Mouse (Mus musculus): Measurements from ENCODE around the gene Fam53a.

The Fam53a gene

GRCm38 (mm10) chr5:33629301-33629987 is at the start of gene Fam53a, which contains the start of gene Gm9903:
Gene Fam53a, minus strand, starts transcription at chr5:33629635.
Gene Gm9903, plus strand, starts transcription at chr5:33629925.
- DNase-seq, result peak; percentile 99

DNA sequence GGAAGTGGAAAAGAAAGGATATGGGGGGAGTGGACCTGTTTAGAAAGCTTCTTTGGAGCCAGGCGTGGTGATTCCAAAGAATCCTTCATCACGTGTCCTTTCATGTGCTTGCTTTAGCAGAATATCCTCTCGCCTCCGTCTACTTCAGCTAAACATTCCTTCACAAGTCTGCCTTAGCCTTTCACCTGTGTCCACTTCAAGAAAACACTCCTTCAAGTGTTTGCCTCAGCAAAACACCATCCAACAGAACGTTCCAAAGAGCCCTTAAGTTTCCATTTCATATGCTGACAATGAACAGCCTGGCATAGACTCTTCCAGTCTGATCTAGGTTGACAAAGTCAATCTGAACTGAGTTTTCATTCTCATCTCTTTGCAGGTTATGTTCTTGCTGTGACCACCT is 48.8 kb upstream of the Fam53a start:
- DNase-seq, result no peak

- DNase-seq, result no peak
Measured at GRCm38 (mm10) chr5:33675964-33676363, 46.5 kb upstream of the Fam53a start.

GRCm38 (mm10) chr5:33674439-33674838 is 45.0 kb upstream of the Fam53a start:
- DNase-seq, result no peak

DNA sequence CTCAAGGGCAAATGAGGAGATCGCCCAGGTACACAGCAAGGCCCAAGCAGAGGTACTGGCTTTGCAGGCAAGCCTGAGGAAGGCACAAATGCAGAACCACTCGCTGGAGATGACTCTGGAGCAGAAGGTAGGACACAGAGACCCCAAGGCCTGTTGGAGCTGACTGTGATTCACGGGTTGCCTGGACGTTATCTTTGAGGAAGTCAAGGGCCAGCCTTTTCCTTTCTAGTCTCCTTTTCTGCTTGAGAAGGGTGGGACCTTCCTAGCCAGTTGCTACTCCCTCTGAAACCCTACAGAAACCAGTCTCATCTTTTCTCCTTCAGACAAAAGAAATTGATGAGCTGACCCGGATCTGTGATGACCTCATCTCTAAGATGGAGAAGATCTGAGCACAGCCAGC is 42.2 kb upstream of the Fam53a start:
- DNase-seq, result no peak

- DNase-seq, result no peak
Measured at GRCm38 (mm10) chr5:33668223-33668622, 38.8 kb upstream of the Fam53a start.

- DNase-seq, result no peak
Measured at GRCm38 (mm10) chr5:33658664-33659050, 29.2 kb upstream of the Fam53a start.

- DNase-seq, result peak; percentile 99
Measured at GRCm38 (mm10) chr5:33657787-33658663, 28.6 kb upstream of the Fam53a start, which contains the start of the genes Tacc3 and Tmem129. Gene Tacc3, plus strand, starts transcription at chr5:33658128. Gene Tmem129, minus strand, starts transcription at chr5:33658416.

DNA sequence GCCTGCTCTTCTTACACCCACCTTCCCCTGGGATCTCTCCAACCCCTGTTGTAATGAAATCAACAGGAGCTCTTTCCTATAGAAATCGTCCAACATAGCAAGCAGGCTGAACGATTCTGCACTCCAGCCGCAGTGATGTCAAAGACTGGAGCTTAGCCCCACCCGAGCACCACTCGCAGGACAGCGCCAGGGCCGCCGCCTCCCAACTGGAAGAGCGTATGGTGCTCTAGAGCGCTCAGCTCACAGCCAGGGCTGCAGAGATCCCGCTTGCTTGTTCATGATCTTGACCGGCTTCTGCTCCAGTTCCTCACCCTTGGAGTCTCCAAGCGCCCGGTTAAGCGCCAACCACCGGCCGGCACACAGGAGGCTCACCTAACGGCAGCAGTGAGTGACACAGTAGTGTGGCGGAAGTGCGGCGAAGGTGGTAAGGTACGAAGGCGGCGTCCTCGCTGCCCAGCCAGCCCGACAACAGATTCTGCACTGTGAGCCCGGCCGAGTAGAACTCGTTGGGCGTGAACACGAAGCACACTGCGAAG is 27.9 kb upstream of the Fam53a start:
- DNase-seq, result no peak

DNA sequence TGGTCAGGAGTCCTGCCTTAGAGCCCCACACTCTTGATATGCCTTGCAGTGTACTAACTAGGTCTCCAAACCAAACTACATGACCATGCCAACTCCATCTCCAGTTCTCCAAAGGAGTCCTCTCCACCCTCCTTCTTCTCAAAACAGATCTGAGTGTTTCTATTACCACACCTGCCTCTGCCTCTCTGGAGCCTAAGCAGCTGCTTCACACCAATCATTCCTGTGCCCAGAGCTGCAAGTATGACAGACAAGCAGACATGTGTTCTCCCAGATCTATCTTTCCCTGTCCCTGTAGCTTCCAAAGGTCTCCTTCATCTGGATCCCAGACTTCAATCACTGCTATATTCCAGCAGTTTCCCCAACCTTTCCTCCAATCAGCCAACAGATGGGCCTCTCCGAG is 27.3 kb upstream of the Fam53a start:
- no peak for DNase-seq

DNA sequence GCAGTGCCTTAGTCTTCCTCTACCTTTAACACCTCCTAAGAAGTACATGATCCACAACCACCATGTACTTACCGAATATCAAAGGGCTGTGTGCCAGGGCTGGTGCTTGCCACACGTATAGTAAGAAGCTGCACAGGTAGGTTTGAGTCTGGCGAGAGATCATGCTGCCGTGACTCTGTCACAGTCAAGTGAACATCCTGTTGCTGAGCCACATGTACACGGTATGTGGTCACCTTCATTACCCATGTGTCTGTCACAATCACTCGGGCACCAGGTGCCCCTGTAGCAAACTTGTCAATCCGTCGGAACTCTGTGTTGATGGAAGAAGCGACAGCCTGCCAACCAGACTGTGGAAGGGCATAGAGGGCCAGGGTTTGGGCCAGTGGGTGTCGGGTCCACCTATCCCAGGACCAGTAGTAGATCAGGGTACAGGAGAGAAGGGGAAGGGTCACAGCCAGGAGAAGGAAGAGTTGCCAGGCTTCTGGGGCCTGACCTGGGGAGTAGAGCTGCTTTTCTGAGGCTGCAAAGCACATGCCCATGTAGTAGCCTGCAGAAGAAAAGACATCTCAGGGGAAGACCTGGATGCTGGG is 25.9 kb upstream of the Fam53a start:
- DNase-seq, result no peak

- no peak for DNase-seq
Measured at GRCm38 (mm10) chr5:33654424-33654823, 25.0 kb upstream of the Fam53a start.

DNA sequence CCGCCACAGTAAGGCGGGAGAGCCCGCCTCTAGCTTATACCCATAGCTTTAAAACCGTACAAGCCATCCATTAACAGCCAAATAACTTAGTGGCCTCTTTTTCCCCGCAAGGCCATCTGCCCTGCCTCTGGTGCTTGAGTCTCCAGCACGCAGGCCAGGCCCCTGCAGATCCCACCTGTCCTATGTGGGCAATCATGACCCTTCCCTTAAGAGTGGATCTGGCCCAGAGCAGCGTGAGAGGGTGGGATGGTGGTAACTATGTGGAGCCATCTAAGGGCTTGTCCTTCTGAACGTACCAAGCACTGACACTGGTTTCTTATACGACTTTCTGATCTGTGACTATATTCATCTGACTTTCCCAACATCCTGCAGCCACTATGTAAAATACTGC is 23.3 kb upstream of the Fam53a start:
- no peak for DNase-seq

DNA sequence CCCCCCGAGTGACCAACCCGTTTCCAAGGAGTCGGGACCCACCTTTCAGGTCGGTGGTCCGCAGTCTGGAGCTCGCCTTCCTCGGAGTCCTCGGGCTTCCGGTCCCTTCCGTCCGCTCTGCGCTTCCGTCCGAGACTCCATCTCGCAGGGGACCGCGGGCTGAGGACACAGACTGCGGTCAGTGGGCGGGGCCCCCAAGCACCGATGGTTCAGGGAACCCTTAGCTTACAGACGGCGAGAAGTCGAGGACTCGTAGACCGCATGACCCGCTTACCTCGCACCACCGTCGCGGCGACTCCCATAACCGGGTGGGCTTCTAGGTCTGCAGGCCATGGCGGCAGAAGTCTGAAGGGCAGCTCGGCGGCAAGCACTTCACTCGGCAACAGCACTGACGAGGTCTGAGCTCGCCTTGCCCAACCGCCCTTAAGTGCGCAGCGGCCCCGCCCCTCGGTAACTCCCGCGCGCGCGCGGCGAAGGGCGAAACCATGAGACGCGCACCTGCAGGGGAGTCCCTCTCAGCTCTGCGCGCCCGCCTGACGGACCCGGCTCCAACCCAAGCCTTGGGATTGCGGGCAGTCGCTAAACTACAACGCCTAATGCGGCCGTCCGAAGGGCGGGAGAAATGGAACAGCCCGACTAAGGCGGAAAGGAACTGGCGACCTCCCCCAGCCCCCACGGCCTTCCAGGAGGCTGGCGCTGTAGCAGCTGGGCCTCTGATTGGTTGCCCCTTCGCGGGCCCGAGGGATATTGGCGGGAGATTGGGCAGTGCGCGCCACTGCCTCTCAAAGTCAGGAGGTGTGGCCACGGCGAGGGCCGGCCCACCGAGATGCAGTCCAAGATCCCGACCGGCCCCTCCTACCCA is 22.7 kb upstream of the Fam53a start, which contains the start of gene Slbp:
Gene Slbp (minus strand): TSS at position 654 of the 862 bp plus-strand sequence.
- peak; percentile 98 for DNase-seq

DNA sequence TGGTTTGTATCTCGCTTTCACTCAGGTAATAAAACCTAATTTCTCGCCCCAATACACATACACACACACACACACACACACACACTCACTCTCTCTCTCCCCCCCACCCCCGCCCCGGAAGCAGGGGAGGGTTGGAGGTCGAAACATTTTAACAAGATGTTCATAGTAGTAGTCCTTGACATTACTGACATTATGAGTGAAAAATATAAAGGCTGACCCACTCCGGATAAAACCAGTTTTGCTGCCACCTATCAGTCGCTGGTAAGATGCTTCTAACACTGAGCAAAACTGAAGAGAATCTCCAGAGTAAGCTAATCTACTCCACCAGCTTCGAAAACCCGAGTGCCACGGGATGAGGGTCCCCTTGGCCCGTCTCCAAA is 22.1 kb upstream of the Fam53a start:
- DNase-seq, result no peak

DNA sequence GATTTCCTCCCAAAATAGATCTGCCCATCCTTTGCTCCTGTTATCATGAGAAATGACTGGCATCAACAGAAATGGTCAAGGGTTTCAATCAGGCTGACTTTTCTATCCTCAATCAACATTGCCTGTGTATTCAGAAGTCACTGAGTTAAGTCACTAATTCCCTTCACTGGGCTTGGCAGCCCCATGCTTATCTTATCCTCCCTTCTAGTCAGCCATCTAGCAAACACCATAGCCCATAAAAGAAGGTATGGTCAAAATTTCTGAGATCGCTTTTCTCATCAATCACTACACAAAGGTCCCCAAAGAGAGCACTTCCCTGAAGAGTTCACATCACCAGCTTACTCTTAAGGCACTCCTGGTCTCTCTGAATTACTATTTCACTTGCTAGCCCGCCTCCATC is 21.6 kb upstream of the Fam53a start:
- no peak for DNase-seq

- DNase-seq, result no peak
Measured at GRCm38 (mm10) chr5:33640652-33641051, 11.2 kb upstream of the Fam53a start.

DNA sequence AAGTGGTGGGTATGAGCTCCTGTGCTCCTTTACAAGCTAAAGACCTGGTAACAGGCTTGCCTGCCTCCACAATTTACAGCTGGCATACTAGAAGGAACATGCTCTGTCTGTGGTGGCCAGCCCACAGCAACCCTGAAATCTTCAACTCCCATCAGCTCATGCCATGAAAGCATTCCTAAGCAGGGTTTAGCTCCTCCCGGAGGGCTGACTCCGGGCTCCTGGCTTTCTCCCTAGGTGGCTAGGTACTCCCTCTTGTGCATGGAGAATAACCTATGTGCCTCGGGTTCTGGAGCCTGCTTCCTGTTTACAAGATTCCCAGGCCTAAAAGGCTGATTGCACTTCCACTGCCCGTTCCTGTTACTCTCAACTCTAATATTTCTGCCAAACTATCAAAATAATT is 9.4 kb upstream of the Fam53a start:
- DNase-seq, result no peak

DNA sequence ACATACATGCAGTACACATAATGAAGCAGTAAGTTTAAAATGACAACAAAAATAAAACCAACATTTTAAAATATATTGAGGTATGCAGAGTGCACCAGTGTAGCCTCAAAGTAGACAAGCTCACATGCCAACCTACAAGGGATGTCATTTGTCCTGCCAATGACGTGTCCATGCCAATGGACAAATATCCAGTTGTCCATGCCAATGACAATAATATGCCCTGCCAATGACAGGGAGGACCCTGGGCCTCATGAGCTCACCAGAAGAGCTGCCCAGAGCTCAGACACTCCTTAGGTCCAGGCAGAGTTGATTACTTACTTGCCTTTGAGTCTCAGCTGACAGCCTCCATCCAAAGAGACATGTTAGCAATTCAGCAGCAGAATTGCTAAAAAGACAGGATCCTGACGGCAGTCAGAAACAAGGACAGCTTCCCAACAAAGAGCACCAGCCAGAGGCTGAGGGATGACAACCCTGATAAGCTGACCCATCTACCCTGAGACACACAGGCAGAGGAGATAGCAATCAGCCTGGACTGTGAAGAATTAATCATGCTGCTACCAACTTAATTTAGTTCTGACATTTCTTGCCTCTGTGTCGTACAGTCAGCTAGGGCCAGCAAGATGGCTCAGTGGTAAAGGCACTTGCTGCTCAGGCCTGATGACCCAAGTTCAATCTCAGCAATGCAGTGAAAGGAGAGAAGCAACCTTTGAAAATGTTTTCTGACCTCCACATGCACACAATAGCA is 8.3 kb upstream of the Fam53a start:
- no peak for DNase-seq

- no peak for DNase-seq
Measured at GRCm38 (mm10) chr5:33635361-33635760, 5.9 kb upstream of the Fam53a start.

GRCm38 (mm10) chr5:33632526-33632925 is 3.1 kb upstream of the Fam53a start:
- DNase-seq, result no peak

DNA sequence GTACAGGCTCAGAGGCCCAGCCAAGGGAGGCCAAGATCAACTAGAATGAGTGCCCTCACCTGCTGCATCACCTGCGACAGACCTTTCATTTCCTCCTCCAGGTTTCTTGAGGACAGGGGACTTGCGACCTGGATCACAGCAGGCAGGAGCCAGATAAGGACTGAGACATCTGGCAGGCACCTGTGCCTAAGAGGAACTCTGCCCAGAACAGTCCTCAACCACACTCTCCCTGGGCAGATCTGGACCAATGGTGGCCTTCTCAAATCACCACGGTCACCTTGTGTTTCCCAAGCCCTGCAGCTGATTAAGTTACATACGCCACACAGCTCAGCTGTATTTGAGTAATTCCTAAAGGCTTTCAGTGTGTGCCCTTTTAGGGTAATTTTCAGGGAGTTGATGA is 1.2 kb upstream of the Fam53a start:
- DNase-seq, result no peak

Data from kidney, adult 11 months (tissue).